Mouse (Mus musculus) embryo, embryonic 10 days (tissue): ENCODE results near the gene Apof.
A peak's percentile ranks its signal among the peaks of the same experiment; 100 is the strongest.

Experiments
- DNase-seq: peaks from one replicate; pipeline ENCODE4 v3.0.0-alpha.2; 2015; ENCODE audit warnings: low spot score

Gene Apof

GRCm38 (mm10) chr10:128268371-128268770 is at the start of gene Apof:
Gene Apof (plus strand): TSS chr10:128268671.
- no peak for DNase-seq

- peak; percentile 39 for DNase-seq
These were observed 46.8 kb upstream of the Apof start for GRCm38 (mm10) chr10:128221533-128222286.

GRCm38 (mm10) chr10:128225064-128225463 is 43.4 kb upstream of the Apof start:
- no peak for DNase-seq

GRCm38 (mm10) chr10:128225538-128225937 is 42.9 kb upstream of the Apof start, which contains the start of gene Mip:
Gene Mip (plus strand): TSS chr10:128225838.
- no peak for DNase-seq

DNA sequence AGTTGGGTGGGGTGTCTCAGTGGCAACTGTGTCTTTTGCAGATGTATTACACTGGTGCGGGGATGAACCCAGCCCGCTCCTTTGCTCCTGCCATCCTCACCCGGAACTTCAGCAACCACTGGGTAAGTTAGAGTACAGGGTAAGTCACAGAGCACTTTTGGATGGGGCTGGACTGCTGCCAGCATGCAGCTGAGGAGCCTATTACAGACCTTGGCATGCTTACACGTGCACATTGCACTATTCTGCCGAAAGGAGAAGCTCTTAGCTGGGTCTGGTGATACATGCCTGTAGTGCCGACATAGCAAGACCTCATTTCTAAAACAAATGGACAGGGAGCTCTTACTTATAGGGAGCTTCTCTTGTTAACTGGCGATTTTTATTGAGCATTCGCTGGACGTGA is 40.9 kb upstream of the Apof start:
- DNase-seq: no peak

- no peak for DNase-seq
These were observed 40.5 kb upstream of the Apof start for GRCm38 (mm10) chr10:128228009-128228408.

GRCm38 (mm10) chr10:128230582-128230981 is 37.9 kb upstream of the Apof start:
- DNase-seq: no peak

DNA sequence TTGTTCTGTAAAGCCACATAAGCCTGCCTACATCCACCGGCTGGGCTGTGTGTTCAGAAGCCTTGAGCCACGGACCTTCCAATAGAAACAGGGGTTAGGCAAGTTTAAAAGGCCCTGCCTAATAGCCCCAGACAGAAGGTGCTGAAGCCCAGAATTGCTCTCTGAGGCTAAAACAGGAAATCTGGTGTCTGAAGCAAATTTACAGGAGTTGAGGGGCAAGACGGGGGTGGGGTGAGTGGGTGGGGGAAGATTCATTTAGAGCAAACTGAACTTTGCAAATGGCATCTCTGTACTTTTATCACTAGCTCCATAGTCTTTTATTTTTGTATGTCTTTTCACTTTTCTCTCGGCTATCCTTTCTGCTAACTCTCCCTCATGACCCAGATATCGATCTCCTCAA is 37.3 kb upstream of the Apof start:
- DNase-seq: no peak

DNA sequence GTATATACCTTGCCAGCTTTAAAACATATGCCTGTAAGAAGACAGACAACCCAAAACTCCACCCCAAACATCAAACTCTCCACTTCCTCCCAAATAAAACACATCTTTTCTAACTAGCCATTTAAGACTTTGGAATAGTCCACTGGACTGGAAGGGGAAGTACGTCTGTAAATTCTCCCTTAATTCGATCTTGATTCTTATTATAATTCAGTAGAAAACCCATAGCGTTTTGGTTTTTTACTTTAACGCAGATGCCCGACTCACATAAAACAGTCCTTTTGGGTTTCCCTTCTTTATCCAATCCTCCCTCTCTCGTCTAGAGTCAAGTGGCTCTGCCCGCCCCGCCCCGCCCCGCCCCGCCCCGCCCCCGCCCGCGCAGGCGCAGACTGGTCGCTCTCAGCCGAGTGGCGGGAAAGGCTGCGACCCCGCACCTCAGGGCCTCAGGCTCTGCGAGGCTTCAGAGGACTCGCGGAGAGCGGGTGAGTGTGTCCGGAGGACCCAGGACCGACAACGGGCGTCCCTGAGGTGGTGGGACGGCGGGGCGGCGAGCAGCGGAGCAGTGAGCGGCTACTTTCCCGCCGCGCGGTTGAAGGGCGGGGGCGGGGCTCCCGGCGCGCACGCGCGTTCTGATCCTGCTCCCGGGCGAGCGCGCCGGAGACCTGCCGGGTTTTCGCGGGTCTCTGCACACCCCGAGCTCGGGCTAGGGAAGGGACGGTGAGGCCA is 36.6 kb upstream of the Apof start, which contains the start of gene Timeless:
Gene Timeless (plus strand): TSS at position 369 of the 723 bp plus-strand sequence.
- DNase-seq: peak; percentile 79

GRCm38 (mm10) chr10:128232420-128232985 is 36.0 kb upstream of the Apof start:
- peak; percentile 92 for DNase-seq

DNA sequence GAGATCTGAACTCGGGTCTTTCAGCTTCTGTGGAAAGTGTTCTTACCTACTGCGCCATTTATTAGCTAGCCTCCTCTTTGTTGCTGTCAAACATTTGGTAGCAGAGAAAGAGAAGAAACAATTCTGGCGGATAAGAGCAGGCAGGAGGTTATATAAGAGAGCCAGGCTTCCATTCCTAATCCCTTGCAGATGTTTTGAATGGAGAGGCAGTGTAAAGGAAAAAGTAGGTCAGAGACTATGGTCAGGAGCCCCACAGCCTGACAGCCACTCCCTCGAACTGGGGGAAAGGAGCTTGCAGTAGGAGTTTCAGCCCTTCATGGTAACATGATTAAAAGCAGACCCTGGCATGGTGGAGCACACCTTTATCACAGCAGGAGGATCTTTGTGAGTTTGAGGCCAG is 32.1 kb upstream of the Apof start:
- peak; percentile 19 for DNase-seq

DNA sequence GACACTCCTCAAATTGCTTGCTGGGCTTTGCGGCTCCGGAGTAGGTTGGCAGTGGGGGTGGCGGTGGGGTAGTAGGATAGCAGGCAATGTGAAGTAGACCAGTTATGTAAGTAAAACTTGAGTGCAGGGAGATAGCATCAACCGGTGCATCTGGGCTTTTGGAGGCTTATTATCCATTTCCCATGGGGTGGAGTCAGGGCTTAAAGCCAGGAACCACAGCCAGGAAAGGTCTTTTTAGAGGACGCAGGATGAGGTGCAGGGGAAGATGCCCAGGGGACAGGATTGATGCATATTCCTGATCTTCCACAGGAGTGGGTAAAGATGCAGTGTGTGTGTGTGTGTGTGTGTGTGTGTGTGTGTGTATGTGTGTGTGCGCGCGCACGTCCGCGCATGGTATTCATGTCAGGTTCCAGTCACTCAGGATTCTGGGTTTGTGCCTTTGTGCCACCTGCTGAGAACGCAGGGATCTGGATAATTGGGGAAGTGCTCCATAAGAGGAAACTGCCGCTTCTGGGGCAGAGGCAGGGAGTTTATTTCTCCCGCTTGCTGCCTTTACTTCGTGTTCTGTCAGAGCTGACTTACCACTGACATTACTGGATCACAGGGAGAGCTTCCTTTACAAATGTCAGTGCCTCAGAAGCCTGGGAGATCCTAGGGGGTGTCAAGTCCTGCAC is 30.5 kb upstream of the Apof start:
- no peak for DNase-seq

- DNase-seq: no peak
These were observed 29.3 kb upstream of the Apof start for GRCm38 (mm10) chr10:128239140-128239539.

DNA sequence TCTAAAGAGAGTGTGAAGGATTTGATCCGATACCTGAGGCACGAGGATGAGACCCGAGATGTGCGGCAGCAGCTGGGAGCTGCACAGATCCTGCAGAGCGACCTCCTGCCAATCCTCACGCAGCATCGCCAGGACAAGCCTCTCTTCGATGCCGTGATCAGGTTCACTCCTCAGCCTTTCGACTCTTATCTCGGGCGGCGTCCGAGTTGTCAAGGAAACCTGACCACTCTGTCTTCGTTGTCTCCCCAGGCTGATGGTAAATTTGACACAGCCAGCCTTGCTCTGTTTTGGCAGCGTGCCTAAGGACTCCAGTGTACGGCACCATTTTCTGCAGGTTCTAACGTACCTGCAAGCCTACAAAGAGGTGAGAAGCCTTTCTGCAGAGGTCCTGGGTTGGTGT is 28.3 kb upstream of the Apof start:
- DNase-seq: no peak

- no peak for DNase-seq
These were observed 25.2 kb upstream of the Apof start for GRCm38 (mm10) chr10:128243252-128243651.

DNA sequence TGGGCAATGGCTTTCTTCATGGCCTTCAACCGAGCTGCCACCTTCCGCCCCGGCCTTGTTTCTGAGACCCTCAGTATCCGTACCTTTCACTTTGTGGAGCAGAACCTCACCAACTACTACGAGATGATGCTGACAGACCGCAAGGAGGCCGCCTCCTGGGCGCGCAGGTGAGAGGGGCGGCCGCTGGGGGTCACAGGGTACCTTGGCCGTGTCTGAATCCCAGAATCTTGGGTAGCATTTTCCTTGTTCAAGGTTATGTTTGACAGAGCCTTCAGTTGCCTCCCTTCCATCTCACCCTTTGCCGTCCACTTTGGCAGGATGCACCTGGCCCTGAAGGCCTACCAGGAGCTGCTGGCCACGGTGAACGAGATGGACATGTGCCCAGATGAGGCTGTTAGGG is 24.4 kb upstream of the Apof start:
- no peak for DNase-seq

DNA sequence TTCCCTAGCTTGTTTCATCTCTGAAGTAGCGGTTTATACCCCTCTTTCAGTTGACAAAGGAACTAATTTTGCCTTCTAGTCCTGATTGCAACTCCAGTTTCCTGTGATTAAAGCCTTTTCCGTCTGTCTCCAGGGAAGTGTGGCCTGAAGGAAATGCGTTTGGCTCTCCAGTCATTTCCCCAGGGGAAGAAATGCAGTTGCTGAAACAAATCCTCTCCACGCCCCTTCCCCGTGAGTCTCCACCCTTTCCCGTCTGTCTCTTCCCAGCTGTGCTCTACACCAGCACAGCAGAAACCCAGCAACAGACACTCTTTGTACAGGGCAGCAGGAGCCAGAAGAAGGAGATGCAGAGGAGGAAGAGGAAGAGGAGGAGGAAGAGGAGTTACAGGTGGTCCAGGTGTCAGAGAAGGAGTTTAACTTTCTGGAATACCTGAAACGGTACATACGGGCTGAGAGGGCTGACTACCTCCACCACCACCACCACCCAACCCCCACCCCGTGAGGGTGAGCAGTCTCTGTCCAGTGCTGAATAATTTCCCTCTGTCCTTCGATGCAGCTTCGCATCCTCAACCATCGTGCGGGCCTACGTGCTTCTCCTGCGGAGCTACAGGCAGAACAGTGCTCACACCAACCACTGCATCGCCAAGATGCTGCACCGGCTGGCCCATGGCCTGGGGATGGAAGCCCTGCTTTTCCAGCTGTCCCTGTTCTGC is 21.3 kb upstream of the Apof start:
- DNase-seq: no peak

DNA sequence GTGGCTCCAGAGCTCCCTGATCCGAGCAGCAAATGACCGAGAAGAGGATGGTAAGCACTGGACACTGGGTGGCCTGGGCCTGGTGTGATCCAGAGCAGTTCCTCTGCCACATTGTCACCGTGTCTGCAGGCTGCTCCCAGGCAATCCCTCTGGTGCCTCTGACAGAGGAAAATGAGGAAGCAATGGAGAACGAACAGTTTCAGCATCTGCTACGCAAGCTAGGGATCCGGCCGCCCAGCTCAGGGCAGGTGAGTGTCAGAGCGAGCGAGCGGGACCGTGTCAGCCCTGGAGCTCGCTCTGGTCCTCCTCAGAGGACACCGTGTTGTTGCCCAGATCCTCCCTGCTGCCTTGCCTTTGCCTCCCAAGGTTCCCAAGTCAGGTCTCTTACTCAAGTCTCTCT is 17.9 kb upstream of the Apof start:
- DNase-seq: no peak

GRCm38 (mm10) chr10:128253677-128254255 is 14.7 kb upstream of the Apof start, which contains the start of gene Apon:
Gene Apon (plus strand): TSS chr10:128254096.
- DNase-seq: no peak

DNA sequence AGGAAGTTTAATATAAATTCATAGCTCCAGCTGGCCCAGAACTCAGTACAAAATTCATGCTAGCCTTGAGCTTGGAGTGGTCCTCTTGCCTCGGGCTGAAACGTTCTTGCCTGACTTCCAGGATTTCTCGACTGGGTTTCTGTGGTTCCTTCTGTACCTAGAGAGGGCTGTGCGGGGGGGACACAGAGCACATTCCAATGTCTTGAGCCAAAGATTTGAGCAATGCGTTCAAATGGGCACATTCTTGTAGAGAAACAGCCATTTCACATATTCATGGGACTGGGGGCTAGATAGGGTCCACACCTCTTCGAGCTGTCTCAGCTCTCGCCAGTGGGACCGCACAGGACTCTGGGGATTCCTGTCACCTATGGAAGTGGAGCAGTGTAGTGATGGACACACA is 12.5 kb upstream of the Apof start:
- no peak for DNase-seq

GRCm38 (mm10) chr10:128256328-128256727 is 12.1 kb upstream of the Apof start:
- DNase-seq: no peak
